Mouse (Mus musculus): ENCODE data around the gene Card11.

Card11 gene

DNA sequence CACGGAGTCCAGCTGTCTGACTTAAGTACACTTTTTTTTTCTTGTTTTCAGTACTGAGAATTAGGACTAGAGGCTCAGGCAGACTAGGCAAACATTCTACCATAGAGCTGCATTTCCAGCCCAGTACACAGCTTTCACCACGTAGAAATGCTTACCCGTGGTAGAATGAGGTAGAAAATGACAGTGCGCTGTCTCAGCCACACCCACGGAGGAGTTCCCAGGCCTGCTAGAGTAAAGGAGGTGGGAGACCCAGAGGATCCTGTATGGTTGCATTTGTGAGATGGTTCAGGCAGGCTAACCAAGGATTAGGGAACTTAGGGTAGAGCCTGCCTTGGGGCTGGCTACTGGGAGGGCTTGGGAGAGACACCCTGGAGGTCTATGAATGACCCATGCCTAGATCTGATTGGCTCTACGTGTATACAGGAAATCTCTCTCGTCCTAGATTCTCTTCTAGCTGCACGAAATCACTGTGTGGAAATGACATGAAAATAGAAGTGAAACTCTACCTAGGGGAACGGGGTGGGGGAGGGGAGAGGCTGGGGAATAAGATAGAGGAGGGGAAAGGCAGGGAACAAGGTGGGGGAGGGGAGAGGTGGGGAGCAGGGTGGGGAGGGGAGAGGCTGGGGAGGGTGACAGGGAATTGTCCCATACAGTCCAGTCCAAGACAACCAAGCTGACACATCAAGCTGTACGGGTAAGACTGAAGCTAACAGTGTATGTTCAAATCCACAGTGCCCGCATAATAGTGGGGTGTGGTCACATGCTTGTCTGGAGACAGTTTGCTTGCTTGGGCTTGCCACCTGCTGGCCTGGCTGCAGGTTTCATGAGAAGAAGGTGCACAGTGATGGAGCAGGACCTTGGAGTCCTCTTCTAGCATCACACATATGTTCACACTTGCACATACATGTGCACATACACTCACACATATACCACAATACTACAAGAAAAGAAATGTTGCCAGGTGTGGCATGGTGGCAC lies 8.0 kb downstream of the Card11 start:
- no peak for DNase-seq (ENCODE audit: low spot score)

GRCm38 (mm10) chr5:140985311-140986050 lies 14.9 kb downstream of the Card11 start:
- no peak for DNase-seq (ENCODE audit: low spot score)

DNA sequence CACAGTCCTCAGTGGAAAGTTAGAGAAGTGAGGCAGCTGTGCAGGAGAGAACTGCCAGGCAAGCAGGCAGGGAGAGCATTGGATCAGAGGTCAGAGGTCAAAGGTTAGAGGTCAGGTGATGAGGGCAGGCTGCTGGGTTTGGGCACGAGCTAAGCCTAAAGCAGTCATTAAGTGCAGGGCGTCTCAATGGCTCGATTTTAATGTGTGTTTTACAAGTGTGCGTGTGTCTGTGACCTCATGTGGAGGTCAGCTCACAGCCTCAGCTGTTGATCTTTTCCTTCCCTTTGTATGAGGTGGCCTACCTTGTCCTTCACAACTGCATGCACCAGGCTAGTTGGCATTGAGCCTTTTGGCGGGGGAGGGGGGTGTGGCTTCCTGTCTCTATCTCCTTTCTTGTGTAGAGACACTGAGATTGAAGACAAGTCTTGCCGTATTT lies 19.0 kb downstream of the Card11 start:
- DNase-seq (ENCODE audit: low spot score): no peak

GRCm38 (mm10) chr5:140980783-140981182 lies 19.6 kb downstream of the Card11 start:
- no peak for DNase-seq (ENCODE audit: low spot score)

DNA sequence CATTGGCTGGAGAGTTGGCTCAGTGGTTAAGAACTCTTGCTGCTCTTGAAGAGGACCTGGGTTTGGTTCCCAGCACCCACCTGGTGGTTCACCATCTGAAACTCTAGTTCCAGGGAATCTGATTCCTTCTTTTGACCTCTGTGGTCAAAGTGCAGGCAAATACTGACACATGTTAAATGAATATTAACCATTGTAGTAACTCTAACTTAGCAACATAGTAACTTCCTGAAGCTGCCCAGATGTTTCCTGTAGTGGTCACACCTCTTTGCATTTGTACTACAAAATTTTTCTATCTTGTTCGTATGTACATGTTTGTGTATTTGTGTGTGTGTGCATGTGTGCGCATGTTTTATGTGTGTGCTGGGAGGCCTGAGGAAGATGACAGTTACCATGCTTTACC lies 20.3 kb downstream of the Card11 start:
- no peak for DNase-seq (ENCODE audit: low spot score)

DNA sequence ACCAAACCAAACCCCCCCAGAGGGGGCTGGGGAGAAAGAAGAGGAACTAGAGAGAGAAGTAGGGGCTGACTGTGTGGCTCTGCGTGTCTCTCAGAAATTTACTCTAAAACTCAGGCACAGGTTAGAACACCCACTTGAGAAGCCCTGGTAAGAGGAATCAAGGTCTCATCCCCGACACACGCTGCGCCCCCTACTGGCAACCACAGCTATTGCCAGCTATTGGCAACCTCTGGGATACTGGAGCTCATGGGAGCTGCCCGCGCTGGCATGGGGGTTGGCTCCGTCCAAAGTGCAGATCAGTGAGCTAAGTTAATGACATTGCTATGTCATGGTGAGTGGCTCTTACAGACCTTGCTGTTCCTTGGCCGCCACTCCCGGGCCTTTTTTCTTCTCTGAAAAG lies 37.4 kb downstream of the Card11 start:
- peak; percentile 29 for DNase-seq (ENCODE audit: low spot score)

GRCm38 (mm10) chr5:140960732-140961131 lies 39.6 kb downstream of the Card11 start:
- no peak for DNase-seq (ENCODE audit: low spot score)

GRCm38 (mm10) chr5:140959160-140959559 lies 41.2 kb downstream of the Card11 start:
- DNase-seq (ENCODE audit: low spot score): no peak

- no peak for DNase-seq (ENCODE audit: low spot score)
These were observed 43.3 kb downstream of the Card11 start for GRCm38 (mm10) chr5:140957106-140957505.

GRCm38 (mm10) chr5:140955666-140956065 lies 44.7 kb downstream of the Card11 start:
- DNase-seq (ENCODE audit: low spot score): no peak

DNA sequence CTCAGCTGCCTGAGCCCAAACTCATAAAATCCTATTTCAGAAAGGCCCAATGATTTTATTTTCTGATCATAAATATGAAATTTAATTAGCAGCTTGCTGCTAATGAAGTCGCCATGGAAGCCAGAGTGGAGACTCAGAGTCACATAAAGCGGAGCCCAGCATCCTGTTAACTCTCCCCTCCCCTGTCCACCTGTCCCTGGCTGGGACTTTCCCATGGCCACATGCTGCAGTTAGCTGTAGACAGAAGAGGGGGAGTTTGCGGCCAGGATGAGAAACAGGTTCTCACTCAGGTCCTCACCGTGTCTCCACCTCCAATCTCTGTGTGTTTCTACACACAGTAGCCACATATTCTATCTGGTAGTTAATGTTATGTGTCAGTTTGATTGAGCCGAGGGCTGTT lies 48.6 kb downstream of the Card11 start:
- no peak for DNase-seq (ENCODE audit: low spot score)

DNA sequence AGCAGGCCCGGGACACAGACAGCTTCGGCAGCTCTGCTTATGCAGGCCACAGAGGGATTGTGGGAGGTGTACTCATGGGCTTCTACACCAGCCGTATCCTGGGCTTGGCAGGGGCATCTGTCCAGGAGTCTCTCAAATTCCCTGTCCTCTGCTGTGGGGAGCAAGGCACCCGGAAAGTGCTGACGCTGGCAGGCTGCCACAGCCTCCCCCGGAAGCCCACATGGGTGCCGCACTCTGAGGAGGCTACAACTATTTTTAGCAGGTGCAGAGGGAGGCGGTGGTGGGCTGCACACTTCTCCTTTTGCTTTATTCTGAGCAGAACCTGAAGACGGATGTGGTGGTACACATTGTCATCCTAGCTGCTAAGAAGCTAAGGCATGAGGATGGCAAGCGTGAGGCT lies 52.4 kb downstream of the Card11 start:
- DNase-seq (ENCODE audit: low spot score): no peak

- DNase-seq (ENCODE audit: low spot score): no peak
These were observed 54.3 kb downstream of the Card11 start for GRCm38 (mm10) chr5:140946034-140946433.

GRCm38 (mm10) chr5:140944382-140945125 lies 55.8 kb downstream of the Card11 start:
- DNase-seq (ENCODE audit: low spot score): no peak

DNA sequence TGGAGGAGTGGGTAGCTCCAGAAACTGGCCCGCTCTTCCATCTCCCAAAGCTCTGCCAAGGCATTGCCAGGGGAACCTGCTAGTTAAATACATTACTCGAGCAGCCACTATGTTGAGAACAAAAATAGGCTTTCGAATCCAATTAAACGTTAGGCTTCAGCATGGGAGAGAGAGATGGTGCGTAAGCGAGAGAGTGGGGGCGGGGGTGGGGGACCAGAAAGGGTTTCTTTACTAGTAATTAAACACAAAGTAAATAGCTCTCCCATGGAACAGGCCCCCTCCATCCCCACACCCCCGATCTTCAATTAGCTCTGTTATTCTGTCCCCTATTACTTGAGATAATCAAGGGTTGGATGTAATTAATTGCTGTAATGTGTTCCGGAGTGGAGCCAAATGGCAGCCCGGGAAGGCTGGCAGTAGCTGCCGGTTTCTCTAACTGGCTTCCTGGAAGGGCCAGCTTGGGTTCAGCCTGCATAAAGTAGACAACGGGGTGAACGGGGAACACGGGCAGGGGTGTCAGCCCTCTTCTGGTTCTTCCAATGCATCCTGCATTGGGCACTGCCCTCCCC lies 59.4 kb downstream of the Card11 start:
- no peak for DNase-seq (ENCODE audit: low spot score)

GRCm38 (mm10) chr5:140940257-140940922 lies 60.0 kb downstream of the Card11 start:
- no peak for DNase-seq (ENCODE audit: low spot score)

DNA sequence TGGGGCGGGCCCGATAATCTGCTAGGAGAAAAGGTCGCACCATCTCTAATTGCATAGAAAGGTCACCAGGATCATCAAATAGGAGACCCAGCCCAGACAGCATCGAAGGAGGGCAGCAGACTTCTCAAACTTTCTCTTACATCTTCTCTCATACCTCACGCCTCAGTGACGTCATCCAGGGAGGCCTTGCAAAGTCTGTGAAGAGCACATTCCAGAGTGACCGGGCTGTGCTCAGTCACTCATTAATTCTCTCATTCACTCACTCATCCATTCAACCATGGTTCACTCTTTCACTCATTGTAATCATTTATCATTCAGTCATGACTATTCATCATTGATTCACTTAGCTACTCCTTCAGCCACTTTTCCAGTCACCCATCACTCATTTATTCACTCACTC lies 63.6 kb downstream of the Card11 start:
- DNase-seq (ENCODE audit: low spot score): no peak

- no peak for DNase-seq (ENCODE audit: low spot score)
These were observed 64.5 kb downstream of the Card11 start for GRCm38 (mm10) chr5:140935848-140936247.

DNA sequence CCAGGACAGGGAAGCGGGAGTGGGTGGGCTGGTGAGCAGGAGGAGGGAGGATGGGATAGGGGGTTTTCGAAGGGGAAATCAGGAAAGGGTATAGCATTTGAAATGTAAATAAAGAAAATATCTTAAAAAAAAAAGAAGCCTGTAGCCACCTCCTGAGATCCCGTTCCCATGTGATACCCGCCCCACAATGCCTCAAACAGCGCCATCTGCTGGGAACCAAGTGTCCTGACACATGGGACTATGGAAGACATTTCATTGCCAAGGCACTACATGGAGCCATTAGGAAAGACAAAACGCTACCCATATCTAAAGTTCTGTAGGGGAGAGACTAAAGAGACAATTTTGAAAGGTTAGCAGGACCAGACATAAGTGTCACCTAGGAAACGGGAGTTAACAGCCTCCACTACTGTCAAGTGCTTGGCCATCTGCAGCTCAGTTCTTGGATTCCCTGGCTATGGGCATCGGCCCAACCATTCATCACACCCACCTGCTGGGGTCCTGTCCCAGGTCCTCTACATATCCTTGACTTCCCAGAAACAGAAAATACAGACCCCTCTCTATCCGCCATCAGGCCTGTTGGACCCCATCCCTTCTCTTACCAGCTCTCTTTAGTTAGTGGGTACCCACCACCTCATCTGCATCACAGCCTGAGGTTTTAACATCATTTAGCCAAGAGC lies 65.6 kb downstream of the Card11 start:
- no peak for DNase-seq (ENCODE audit: low spot score)

GRCm38 (mm10) chr5:140931523-140932229 lies 68.7 kb downstream of the Card11 start:
- DNase-seq (ENCODE audit: low spot score): no peak
